Comparison of ENCODE assay signal across 19 mouse cellular contexts in the genomic region with DNA sequence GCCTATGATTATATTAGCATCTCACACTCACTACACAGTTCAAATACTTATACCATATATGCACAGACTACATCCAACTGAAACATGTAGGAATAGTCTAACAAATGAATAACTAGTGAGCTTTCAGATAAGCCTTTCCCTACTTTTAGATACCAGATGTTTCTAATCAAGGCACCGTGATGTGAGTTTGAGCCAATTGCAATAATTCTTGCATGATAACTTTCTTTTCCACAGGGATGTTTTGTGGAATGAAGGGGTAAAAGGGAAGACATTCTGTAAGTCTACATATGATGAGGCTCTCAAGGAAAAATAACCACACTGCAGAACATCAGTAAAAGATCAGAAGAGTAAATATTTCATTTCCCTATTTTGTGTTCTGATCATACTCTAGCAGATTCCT.
"Had no signal": no experiment of that assay in that cellular context is flagged by ENCODE, and none has a peak within 500 bp of the region (broad histone marks: within the 10 kb centered on the region; RNA-seq: fewer than 3 reads in every experiment).

No protein-coding gene starts in this region.

- H3K4me2 ChIP-seq: limb, embryonic 12.5 days; liver, embryonic 13.5 days; midbrain, embryonic 13.5 days; neural tube, embryonic 13.5 days had no signal

- ATAC-seq: midbrain, embryonic 13.5 days; midbrain, embryonic 16.5 days had no signal

- H3K9ac ChIP-seq: limb, embryonic 12.5 days; liver, embryonic 13.5 days; midbrain, embryonic 13.5 days; neural tube, embryonic 13.5 days had no signal

- H3K4me3 ChIP-seq: left cerebral cortex, adult 2 months; limb, embryonic 12.5 days; liver, embryonic 13.5 days; megakaryocyte, embryonic 14.5 days; midbrain, embryonic 10.5 days; midbrain, embryonic 13.5 days; myocyte; neural tube, embryonic 13.5 days had no signal

- H3K27me3 ChIP-seq: limb, embryonic 12.5 days; liver, embryonic 13.5 days; megakaryocyte, embryonic 14.5 days; midbrain, embryonic 13.5 days; neural tube, embryonic 13.5 days had no signal

- H3K27ac ChIP-seq: left cerebral cortex, adult 2 months; limb, embryonic 12.5 days; liver, embryonic 13.5 days; midbrain, embryonic 10.5 days; midbrain, embryonic 13.5 days; neural tube, embryonic 13.5 days had no signal

- H3K4me1 ChIP-seq: limb, embryonic 12.5 days; liver, embryonic 13.5 days; megakaryocyte, embryonic 14.5 days; midbrain, embryonic 10.5 days; midbrain, embryonic 13.5 days; neural tube, embryonic 13.5 days had no signal

- DNase-seq: kidney, adult 18-20 months; kidney, postnatal 10 days; kidney, postnatal 36 days; layer of hippocampus, postnatal 36 days; liver, embryonic 13.5 days; lung, adult 2 months; lung, postnatal 10 days; lung, postnatal 36 days; thymus, adult 2 months; thymus, postnatal 14 days; thymus, postnatal 4 days had no signal

- H3K9me3 ChIP-seq: limb, embryonic 12.5 days; liver, embryonic 13.5 days; megakaryocyte, embryonic 14.5 days; midbrain, embryonic 10.5 days; midbrain, embryonic 13.5 days; neural tube, embryonic 13.5 days had no signal

- H3K36me3 ChIP-seq: limb, embryonic 12.5 days; liver, embryonic 13.5 days; midbrain, embryonic 10.5 days; midbrain, embryonic 13.5 days; neural tube, embryonic 13.5 days had no signal
